Mouse (Mus musculus) layer of hippocampus, adult 2 months (tissue): Measurements from ENCODE around the gene Gab2. TPM values are rescaled to one million over a fixed set of nuclear protein-coding genes. Genes with fewer than 3 reads are reported as not detected.

Experiments used
- DNase-seq, 2 experiments: peaks; one replicate each; pipeline ENCODE4 v3.0.0; 2022; ENCODE audit warnings: low spot score in 2 of 2
- H3K27ac ChIP-seq: fragments of 200-600 bp; 2 replicates; pipeline ENCODE4 v1.8.1; 2022
- H3K4me3 ChIP-seq: fragments of 200-600 bp; 2 replicates; pipeline ENCODE4 v1.8.1; 2022; ENCODE audit warnings: mild to moderate bottlenecking
- CTCF ChIP-seq: fragments of 200-600 bp; conservative IDR thresholded peaks from 2 replicates; pipeline ENCODE4 v1.8.1; 2022; ENCODE audit warnings: antibody characterized with exemption, mild to moderate bottlenecking, moderate library complexity
- total RNA-seq, 2 experiments: library from RNA; stranded (reverse); gene quantifications; 2 replicates each; pipeline ENCODE4 v1.2.3; 2021

Gene Gab2
- total RNA-seq, 2 experiments from 2014 or later = 12.2 to 13.6 TPM

DNA sequence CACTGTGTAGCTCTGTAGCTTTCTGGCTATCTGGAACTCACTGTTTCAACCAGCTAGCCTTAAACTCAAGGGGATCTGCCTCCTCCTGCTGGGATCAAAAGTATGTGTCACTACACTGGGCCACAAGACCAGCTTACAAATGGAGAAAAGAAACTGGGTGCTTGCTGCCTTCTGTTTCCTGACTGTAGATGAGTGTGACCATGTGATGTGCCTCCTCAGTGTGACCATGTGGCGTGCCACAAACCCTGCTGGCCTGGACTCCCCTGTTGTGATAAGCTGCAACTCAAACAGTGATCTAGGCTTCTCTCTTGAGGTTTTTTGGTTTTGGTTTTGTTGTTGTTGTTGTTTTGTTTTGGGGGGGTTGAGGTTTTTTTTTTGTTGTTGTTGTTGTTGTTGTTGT is 255.3 kb downstream of the Gab2 start:
- no peak for TF ChIP-seq CTCF
- Histone ChIP-seq H3K27ac (no peak overlapping the region), H3K4me3 (no peak overlapping the region)

DNA sequence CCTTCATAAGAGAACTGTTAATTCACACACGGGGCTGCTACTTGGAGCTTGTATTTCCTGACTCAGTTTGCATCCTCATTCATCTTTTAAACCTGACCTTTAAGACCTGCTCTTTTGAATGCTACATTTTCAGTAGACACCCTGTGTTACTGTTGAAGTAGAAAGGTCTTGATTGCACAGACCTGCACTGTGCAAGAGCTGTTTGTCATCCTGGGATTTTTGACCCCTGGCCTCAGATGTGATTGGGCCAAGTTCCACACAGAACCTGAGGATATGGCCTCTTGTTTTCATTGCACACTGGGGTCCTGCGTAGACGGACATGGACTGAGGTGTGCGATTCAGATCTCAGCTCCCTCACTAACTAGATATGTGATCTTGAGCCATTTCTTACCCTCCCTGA is 257.2 kb downstream of the Gab2 start:
- H3K4me3 ChIP-seq = no peak overlapping the region

More for the DNA sequence above, 255.3 kb downstream of the Gab2 start:
- no peak for DNase-seq

DNA sequence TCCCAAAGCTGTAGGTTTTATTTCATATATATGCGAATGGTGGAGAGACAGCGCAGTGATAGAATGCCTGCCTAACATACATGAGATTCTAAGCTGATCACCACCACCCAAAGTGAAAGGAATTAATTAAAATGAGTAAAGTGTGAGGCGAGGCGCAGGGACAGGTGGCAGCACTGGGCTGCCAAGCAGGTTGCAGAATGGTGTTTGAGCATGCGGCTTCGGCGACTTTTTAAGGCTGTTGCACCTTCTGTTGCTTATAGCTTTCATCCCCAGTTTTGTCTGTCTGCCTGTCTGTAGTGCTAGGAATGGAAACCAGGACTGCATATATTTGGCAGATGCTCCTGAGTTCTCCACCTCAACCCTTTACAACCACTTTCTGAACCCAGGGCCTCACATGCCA is 258.2 kb downstream of the Gab2 start:
- no peak overlapping the region for H3K27ac ChIP-seq
- peak in 1 of 2 experiments; percentile 23 for DNase-seq
- peak; percentile 37 for TF ChIP-seq CTCF
- H3K4me3 ChIP-seq = no peak overlapping the region

More for the DNA sequence above, 257.2 kb downstream of the Gab2 start:
- TF ChIP-seq CTCF = no peak
- no peak for DNase-seq
- no peak overlapping the region for H3K27ac ChIP-seq

DNA sequence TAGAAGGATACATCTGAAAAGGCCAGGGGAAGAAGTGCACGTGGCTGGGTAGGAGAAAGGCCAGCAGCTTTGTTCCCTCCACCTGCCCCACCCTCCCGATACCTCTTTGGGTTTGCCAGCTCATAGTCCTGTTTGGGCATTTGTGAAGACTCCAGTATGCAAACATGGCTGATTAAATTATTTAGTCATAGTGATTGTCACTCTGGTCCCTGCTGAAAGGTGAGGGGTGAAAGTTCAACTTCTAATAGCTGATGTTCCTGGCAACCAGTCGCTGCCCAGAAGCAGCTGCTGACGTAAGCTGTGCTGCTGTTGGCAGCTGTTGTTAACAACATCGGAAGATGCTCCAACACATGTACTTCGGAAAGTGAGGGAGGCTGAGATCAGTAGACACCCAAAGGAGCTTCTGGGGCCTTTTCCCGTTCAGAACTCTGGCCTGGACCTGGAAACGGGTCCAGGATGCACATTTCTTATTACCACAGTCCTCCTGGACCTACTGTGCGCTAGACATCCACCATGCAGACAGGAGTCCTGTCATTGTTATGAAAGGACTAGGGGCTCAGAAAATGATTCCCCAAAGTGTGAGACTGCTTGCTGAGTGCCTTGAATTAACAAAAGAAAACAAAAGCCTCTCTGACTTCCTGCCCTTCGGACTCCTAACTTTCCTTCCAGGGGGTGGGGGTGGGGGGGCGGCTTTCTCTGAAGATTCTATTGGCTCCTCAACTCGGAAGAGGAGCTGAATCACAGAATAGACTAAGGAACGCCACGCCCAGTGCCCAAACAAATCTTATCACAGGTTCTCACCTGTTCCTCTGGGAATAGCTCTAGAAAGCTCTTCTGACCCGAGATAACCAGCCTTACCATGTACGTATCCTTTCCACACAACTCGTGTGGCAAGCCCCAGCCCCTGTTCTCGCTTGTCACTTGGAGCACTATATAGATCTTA is 259.8 kb downstream of the Gab2 start:
- no peak for DNase-seq
- no peak for TF ChIP-seq CTCF
- no peak overlapping the region for H3K27ac ChIP-seq
- H3K4me3 ChIP-seq = no peak overlapping the region

DNA sequence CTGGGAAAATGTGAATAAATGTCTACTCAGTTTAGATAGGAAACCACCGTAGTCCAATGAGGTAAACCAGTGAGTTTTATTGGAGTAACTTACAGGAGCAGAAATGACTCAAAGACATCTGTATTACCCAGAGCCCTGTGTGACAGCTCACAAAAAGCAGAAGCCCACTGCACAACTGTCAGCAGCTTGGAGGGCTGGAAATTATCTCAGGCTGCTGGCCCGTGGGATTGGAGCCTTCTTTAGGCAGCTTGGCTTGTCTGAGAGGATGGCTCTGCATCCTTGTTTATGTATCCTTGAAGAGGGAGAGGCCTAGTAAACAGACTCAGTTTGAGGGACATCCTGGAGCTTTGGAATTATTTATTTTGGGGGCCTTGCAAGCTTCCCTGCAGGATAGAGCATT is 261.6 kb downstream of the Gab2 start:
- no peak for DNase-seq
- Histone ChIP-seq H3K4me3 (no peak overlapping the region), H3K27ac (no peak overlapping the region)
- no peak for TF ChIP-seq CTCF

DNA sequence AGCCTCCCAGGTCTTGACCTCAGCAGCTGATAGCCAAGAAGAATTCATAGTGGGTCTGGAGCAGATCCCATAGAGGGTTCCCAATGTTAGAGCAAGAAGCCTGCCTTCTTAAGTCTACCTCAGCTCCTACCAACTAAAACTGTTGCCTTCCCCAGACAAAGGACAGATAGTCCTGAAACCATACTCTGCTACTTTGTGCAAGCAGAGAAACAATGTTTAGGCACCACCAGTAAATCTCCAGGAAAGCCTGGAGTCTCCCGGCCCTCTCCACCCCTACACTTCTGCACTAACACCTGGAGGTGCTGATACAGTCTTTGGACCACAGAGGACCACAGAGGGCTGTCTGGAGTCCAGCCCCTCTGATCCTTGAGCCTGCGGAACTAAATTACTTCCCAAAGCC is 263.3 kb downstream of the Gab2 start:
- H3K27ac ChIP-seq = peak overlapping the region; percentile 75
- DNase-seq = no peak
- no peak for TF ChIP-seq CTCF
- H3K4me3 ChIP-seq = no peak overlapping the region

DNA sequence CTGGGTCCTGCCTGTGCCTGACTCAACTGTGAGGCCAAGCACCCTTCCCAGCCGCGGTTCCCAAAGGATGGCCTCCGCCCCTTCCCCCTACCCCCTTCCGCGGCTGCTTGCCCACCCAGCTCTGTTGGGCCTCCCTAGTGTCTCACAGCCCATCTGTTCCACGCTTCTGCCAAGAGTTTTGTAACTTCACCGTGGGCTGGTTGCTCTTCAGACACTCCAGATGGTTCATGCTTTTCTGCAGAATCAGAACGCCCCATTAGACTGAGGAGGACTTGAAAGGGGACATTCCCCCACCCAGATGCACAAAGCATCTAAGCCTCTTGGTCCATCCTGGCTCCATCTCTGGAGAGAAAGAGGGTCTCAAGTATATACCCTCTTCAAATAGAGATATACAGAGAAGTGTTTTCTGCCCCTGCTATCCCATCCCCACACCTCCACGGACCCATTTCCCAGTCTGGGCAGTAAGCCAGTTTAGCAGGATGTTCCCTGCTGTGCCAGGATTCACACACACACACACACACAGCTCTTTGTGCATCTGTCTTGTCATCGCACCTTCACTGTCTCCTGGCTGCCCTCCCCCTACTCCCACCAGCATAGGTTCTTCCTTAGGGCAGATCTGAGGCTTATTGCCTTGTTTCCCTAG is 264.0 kb downstream of the Gab2 start:
- DNase-seq = peak; percentile 76 to 87
- TF ChIP-seq CTCF = no peak
- H3K4me3 ChIP-seq = no peak overlapping the region
- peak overlapping the region; percentile 75 for H3K27ac ChIP-seq

DNA sequence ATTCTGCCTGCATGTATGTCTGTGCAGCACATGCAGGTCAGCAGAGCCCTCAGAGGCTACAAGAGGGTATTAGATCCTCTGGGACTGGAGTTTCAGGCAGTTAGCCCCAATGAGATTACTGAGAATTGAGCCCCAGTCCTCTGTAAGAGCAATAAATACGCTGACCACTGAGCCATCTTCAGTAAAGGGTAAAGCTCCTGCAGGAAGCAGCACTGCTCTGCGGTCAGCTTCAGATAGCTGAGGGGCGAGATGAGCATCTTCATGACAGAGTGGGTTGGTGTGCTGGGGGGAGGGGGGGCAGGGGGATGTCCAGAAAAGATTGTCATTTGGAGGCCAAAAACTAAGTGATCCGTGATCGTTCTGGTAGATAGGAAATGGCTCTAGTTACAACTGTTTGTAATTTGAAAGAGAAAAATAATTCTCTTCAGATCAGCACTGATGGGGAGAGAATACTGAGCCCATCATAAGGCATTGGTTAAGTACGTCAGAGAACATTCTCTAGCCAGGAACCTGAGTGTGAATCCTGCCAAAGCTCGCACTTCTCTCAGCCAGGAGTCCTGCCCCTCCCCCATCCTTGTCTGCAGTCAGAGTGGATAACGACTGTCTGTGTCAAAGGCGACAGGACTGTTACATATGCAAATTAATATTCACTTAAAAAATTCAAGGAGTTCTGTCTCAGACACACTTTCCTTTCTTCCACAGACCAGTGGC is 264.9 kb downstream of the Gab2 start:
- DNase-seq = no peak
- no peak for TF ChIP-seq CTCF
- Histone ChIP-seq H3K4me3 (no peak overlapping the region), H3K27ac (peak overlapping the region; percentile 75; the same call in 1 of the 2 replicates)

DNA sequence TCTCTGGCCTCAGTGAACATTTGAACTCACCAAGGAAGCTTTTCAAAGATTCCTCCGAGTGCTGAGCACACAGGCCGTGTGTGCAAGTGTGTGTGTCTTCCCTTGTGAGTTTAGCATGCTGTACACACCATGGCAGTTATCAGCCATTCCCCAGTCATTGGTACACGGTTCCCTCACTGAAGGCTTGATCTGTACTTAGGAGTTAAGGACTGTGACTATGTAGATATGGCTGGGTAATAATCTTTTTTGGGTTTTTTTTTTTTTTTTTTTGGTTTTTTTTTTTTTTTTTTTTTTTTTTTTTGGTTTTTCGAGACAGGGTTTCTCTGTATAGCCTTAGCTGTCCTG is 265.4 kb downstream of the Gab2 start:
- no peak for DNase-seq
- H3K27ac ChIP-seq = no peak overlapping the region
- TF ChIP-seq CTCF = no peak
- H3K4me3 ChIP-seq = no peak overlapping the region

DNA sequence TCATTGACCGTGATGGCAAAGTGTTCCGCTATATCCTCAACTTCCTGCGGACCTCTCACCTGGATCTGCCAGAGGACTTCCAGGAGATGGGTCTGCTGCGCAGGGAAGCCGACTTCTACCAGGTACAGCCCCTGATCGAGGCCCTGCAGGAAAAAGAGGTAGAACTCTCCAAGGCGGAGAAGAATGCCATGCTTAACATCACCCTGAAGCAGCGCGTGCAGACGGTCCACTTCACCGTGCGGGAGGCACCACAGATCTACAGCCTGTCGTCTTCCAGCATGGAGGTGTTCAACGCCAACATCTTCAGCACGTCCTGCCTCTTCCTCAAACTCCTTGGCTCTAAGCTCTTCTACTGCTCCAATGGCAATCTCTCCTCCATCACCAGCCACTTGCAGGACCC is 266.1 kb downstream of the Gab2 start:
- H3K27ac ChIP-seq = no peak overlapping the region
- no peak for DNase-seq
- no peak overlapping the region for H3K4me3 ChIP-seq
- TF ChIP-seq CTCF = no peak

DNA sequence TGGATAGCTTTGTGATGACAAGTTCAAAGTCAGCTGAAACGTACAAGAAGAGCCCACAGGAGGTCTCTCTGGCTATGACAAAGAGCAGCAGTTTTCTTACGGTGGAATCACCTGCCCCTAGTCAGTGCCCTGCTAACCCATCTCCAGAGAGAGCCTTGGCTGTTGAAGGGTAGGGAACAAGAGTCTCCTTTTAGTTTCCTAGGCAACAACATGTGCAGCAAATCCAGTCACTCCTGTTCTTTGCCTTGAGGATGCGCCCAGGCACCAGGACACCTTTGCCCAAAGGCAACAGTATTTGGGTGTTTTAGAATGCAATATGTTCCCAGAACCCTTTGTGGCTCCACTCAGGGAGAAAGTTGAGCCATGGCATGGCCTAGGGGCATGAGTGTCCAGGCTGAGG is 266.9 kb downstream of the Gab2 start:
- DNase-seq = no peak

DNA sequence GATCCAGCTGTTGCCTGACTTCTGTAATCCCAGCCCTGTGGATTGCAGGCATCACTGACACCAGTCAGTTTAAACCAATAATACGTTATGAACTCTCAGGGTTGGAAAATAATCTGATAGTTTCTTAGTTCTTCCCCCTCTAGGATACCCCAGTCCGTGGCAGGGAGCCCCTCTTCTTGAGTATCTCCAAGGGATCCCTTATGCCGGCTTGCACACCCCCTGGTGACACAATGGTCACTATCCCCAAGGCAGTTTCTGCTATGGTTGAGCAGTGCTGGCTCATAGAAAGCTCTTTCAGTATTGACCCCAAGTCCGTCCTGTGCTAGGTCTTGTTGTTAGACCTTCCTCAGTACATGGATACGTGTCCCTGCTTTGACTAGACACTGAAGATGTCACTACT is 267.4 kb downstream of the Gab2 start:
- no peak for DNase-seq
- no peak overlapping the region for H3K27ac ChIP-seq
- no peak overlapping the region for H3K4me3 ChIP-seq
- no peak for TF ChIP-seq CTCF

More for the DNA sequence above, 266.9 kb downstream of the Gab2 start:
- Histone ChIP-seq H3K27ac (no peak overlapping the region), H3K4me3 (no peak overlapping the region)
- TF ChIP-seq CTCF = no peak

DNA sequence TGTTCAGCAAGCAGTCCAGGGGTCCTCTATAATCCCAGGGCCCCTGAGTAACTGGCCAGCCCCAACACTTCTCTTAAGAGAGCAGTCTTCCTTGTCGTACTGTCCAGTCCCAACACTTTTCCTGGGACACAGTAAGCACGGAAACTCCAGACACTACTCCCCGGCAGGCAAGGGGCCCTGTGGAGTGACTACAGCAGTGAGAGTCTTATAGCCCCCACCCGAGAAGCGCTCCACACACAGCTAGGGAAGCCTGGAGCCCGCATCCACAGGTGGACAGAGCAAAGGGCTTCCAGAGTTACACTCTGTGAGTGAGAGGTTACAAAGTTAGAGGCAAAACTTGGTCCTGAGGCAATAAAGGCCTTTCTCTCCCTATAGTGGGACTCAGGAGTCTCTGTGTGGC is 268.1 kb downstream of the Gab2 start:
- TF ChIP-seq CTCF = no peak
- DNase-seq = no peak
- Histone ChIP-seq H3K4me3 (no peak overlapping the region), H3K27ac (no peak overlapping the region)
